Mouse (Mus musculus) E14TG2a.4 (cell line): ENCODE measurements around the gene Dip2c.

Source experiments
- CTCF ChIP-seq: conservative IDR thresholded peaks from 2 replicates; pipeline ENCODE4 v1.5.1; 2014; ENCODE audit warnings: low read length
- NANOG ChIP-seq: IDR thresholded peaks from 2 replicates; pipeline ENCODE4 v1.6.1; 2014; ENCODE audit warnings: borderline replicate concordance, low read length, mixed read lengths

GRCm38 (mm10) chr13:9689366-9689765 is 413.0 kb downstream of the Dip2c start:
- TF ChIP-seq CTCF = no peak
- TF ChIP-seq NANOG = no peak
